In genomic region chr8:127262436-127262835, GRCm38 (mm10) we compare ENCODE assay signal across 24 mouse cellular contexts.
"Had no signal": no experiment of that assay in that cellular context is flagged by ENCODE, and none has a peak within 500 bp of the region (broad histone marks: within the 10 kb centered on the region; RNA-seq: fewer than 3 reads in every experiment).

No protein-coding gene starts in this region.

- DNase-seq: gastrocnemius, adult 2 months; gastrocnemius, postnatal 10 days; gastrocnemius, postnatal 25 days; heart, postnatal 10 days; heart, postnatal 4 days; kidney, adult 18-20 months; kidney, adult 8-10 months; kidney, postnatal 25 days; liver; liver, embryonic 13.5 days had no signal

- H3K9ac ChIP-seq: heart, embryonic 12.5 days; hindbrain, embryonic 15.5 days; intestine, embryonic 15.5 days; kidney, embryonic 15.5 days; limb, embryonic 12.5 days; liver, embryonic 13.5 days had no signal

- H3K36me3 ChIP-seq: heart, embryonic 10.5 days; heart, embryonic 12.5 days; hindbrain, embryonic 15.5 days; intestine, embryonic 15.5 days; kidney, embryonic 15.5 days; limb, embryonic 10.5 days; limb, embryonic 12.5 days; liver, embryonic 13.5 days had no signal

- H3K4me3 ChIP-seq: gastrocnemius, adult 2 months; heart, embryonic 10.5 days; heart, embryonic 12.5 days; hindbrain, embryonic 10.5 days; hindbrain, embryonic 15.5 days; intestine, embryonic 15.5 days; kidney, embryonic 15.5 days; layer of hippocampus, adult 2 months; left cerebral cortex, adult 2 months; limb, embryonic 10.5 days; limb, embryonic 12.5 days; liver, embryonic 13.5 days had no signal

- H3K9me3 ChIP-seq: heart, embryonic 10.5 days; hindbrain, embryonic 15.5 days; intestine, embryonic 15.5 days; kidney, embryonic 15.5 days; limb, embryonic 10.5 days; liver, embryonic 13.5 days had no signal

- ATAC-seq: forebrain, embryonic 16.5 days; inflammation-experienced regulatory T-cells, adult 6 months; intestine, embryonic 15.5 days; intestine, postnatal 0 days had no signal

- H3K4me1 ChIP-seq: intestine, embryonic 15.5 days had no signal

- H3K27ac ChIP-seq: gastrocnemius, adult 2 months; heart, embryonic 10.5 days; hindbrain, embryonic 10.5 days; hindbrain, embryonic 15.5 days; intestine, embryonic 15.5 days; kidney, embryonic 15.5 days; layer of hippocampus, adult 2 months; left cerebral cortex, adult 2 months; limb, embryonic 10.5 days; limb, embryonic 12.5 days; liver, embryonic 13.5 days had no signal

- H3K4me2 ChIP-seq: heart, embryonic 12.5 days; hindbrain, embryonic 15.5 days; intestine, embryonic 15.5 days; kidney, embryonic 15.5 days; limb, embryonic 12.5 days; liver, embryonic 11.5 days; liver, embryonic 13.5 days had no signal

- H3K27me3 ChIP-seq: heart, embryonic 12.5 days; hindbrain, embryonic 15.5 days; intestine, embryonic 15.5 days; kidney, embryonic 15.5 days; limb, embryonic 12.5 days; liver, embryonic 13.5 days had no signal
